Mouse (Mus musculus) C2C12 (cell line): ENCODE measurements around the gene Tradd. TPM values are rescaled to one million over a fixed set of nuclear protein-coding genes. Genes with fewer than 3 reads are reported as not detected.
"Not testable (repeated sequence)": the region's sequence is repeated elsewhere in the genome, so short reads cannot be mapped to it uniquely, and the experiment has no call there.

Experiments
- H3K27me3 ChIP-seq: one replicate; pipeline ENCODE4 v1.6.1; 2011; ENCODE audit not compliant: control insufficient read depth, insufficient read depth, insufficient read length
- H3K36me3 ChIP-seq: one replicate; pipeline ENCODE4 v1.6.1; 2011; ENCODE audit not compliant: control insufficient read depth, insufficient read depth
- H3K4me3 ChIP-seq: one replicate; pipeline ENCODE4 v1.5.1; 2011; ENCODE audit warnings: mild to moderate bottlenecking, control low read depth; ENCODE audit not compliant: poor library complexity, insufficient read depth, severe bottlenecking
- H3K79me2 ChIP-seq: one replicate; pipeline ENCODE4 v1.6.1; 2011; ENCODE audit not compliant: control insufficient read depth, insufficient read depth
- H3K79me3 ChIP-seq: one replicate; pipeline ENCODE4 v1.6.1; 2011; ENCODE audit warnings: low read depth, control low read depth
- H3ac ChIP-seq: one replicate; pipeline ENCODE3; 2011; ENCODE audit warnings: low read depth; ENCODE audit not compliant: control insufficient read depth, insufficient read length
- CEBPB ChIP-seq: IDR thresholded peaks from one replicate; pipeline ENCODE4 v1.6.1; 2011; ENCODE audit warnings: low read depth, mild to moderate bottlenecking, control low read depth, moderate library complexity
- CTCF ChIP-seq: IDR thresholded peaks from one replicate; pipeline ENCODE4 v1.5.1; 2011; ENCODE audit not compliant: control insufficient read depth, insufficient read depth, insufficient read length
- FOSL1 ChIP-seq: IDR thresholded peaks from one replicate; pipeline ENCODE4 v1.8.0; 2011; ENCODE audit warnings: mild to moderate bottlenecking, low read length; ENCODE audit not compliant: poor library complexity, insufficient read depth, severe bottlenecking
- MAX ChIP-seq: IDR thresholded peaks from one replicate; pipeline ENCODE4 v1.6.1; 2011; ENCODE audit warnings: mild to moderate bottlenecking, control low read depth
- MYOD1 ChIP-seq: IDR thresholded peaks from one replicate; pipeline ENCODE4 v1.6.1; 2011; ENCODE audit warnings: low read depth; ENCODE audit not compliant: control insufficient read depth, insufficient read length
- MYOG ChIP-seq: IDR thresholded peaks from one replicate; pipeline ENCODE4 v1.6.1; 2011; ENCODE audit not compliant: control insufficient read depth, insufficient read length; ENCODE audit errors: extremely low read depth
- USF1 ChIP-seq: IDR thresholded peaks from one replicate; pipeline ENCODE4 v1.6.1; 2011; ENCODE audit warnings: low read depth, mild to moderate bottlenecking, control low read depth, moderate library complexity
- polyA plus RNA-seq: library from polyadenylated mRNA; unstranded; fragments of >200 nt; fragmentation: generic; extraction: Trizol; gene quantifications from one replicate; pipeline ENCODE4 v1.2.1, GENCODE M21; 2012; ENCODE audit warnings: missing spikeins

Gene Tradd
- polyA plus RNA-seq, 1 experiment = 27.3 TPM

GRCm38 (mm10) chr8:105237442-105238142 lies 26.8 kb downstream of the Tradd start:
- H3ac ChIP-seq = no peak overlapping the region
- no peaks in the 10 kb centered on the region for H3K27me3 ChIP-seq
- H3K79me3 ChIP-seq = no peaks in the 10 kb centered on the region
- peaks cover 48% of the 10 kb centered on the region for H3K36me3 ChIP-seq
- H3K79me2 ChIP-seq = no peaks in the 10 kb centered on the region
- TF ChIP-seq MAX (no peak), USF1 (no peak), CTCF (no peak), MYOD1 (no peak), CEBPB (no peak), MYOG (no peak), FOSL1 (no peak)
- no peak overlapping the region for H3K4me3 ChIP-seq

- Histone ChIP-seq H3K79me3 (peaks cover 3% of the 10 kb centered on the region), H3ac (no peak overlapping the region), H3K79me2 (peaks cover 9% of the 10 kb centered on the region), H3K27me3 (no peaks in the 10 kb centered on the region), H3K36me3 (peaks cover 38% of the 10 kb centered on the region), H3K4me3 (no peak overlapping the region)
- TF ChIP-seq MYOG = no peak
- TF ChIP-seq MYOD1 = no peak
- no peak for TF ChIP-seq CTCF
- TF ChIP-seq CEBPB = no peak
- no peak for TF ChIP-seq FOSL1
- TF ChIP-seq USF1 = no peak
- TF ChIP-seq MAX = no peak
Observed at GRCm38 (mm10) chr8:105235206-105235605, 29.2 kb downstream of the Tradd start.

GRCm38 (mm10) chr8:105233126-105233935 lies 31.1 kb downstream of the Tradd start:
- TF ChIP-seq USF1 (no peak), CTCF (no peak), CEBPB (no peak), MYOD1 (no peak), MYOG (no peak), FOSL1 (no peak), MAX (no peak)
- H3K79me3 ChIP-seq = peaks cover 12% of the 10 kb centered on the region
- H3K36me3 ChIP-seq = peaks cover 28% of the 10 kb centered on the region
- H3K79me2 ChIP-seq = peaks cover 27% of the 10 kb centered on the region
- H3K4me3 ChIP-seq = no peak overlapping the region
- no peaks in the 10 kb centered on the region for H3K27me3 ChIP-seq
- no peak overlapping the region for H3ac ChIP-seq

- Histone ChIP-seq H3K79me2 (peaks cover 38% of the 10 kb centered on the region), H3K36me3 (peaks cover 27% of the 10 kb centered on the region), H3K79me3 (peaks cover 19% of the 10 kb centered on the region)
- H3K27me3 ChIP-seq, H3ac ChIP-seq, H3K4me3 ChIP-seq: not testable (repeated sequence)
Observed at GRCm38 (mm10) chr8:105232321-105232693, 32.1 kb downstream of the Tradd start.

GRCm38 (mm10) chr8:105231503-105232320 lies 32.7 kb downstream of the Tradd start:
- Histone ChIP-seq H3K36me3 (peaks cover 27% of the 10 kb centered on the region), H3K27me3 (no peaks in the 10 kb centered on the region), H3K4me3 (no peak overlapping the region), H3K79me3 (peaks cover 25% of the 10 kb centered on the region), H3ac (no peak overlapping the region), H3K79me2 (peaks cover 44% of the 10 kb centered on the region)
- no peak for TF ChIP-seq USF1

GRCm38 (mm10) chr8:105225917-105226316 lies 38.5 kb downstream of the Tradd start:
- no peak for TF ChIP-seq MAX
- TF ChIP-seq CEBPB = peak; percentile 64
- Histone ChIP-seq H3K27me3 (no peaks in the 10 kb centered on the region), H3K4me3 (peak overlapping the region; percentile 89), H3K36me3 (no peaks in the 10 kb centered on the region), H3K79me3 (peaks cover 39% of the 10 kb centered on the region), H3K79me2 (peaks cover 60% of the 10 kb centered on the region), H3ac (peak overlapping the region; percentile 92)
